13 mouse cellular contexts compared by ENCODE assay signal in genomic region chr5:32437901-32438563, GRCm38 (mm10). TPM values are rescaled to one million over a fixed set of nuclear protein-coding genes. Genes with fewer than 3 reads are reported as not detected.
DNase-seq lines count a peak whose midpoint lies in the region; ATAC-seq lines count a peak whose summit lies in the region.
"Had no signal": no experiment of that assay in that cellular context is flagged by ENCODE, and none has a peak within 500 bp of the region (broad histone marks: within the 10 kb centered on the region; RNA-seq: fewer than 3 reads in every experiment).

No protein-coding gene starts in this region.

- no peaks in the 10 kb centered on the region for H3K4me1 ChIP-seq in heart, embryonic 12.5 days (replicated peaks)
- H3K4me1 ChIP-seq in embryonic facial prominence, embryonic 14.5 days (ENCODE audit: control insufficient read depth, insufficient read depth, low read length) = no peaks in the 10 kb centered on the region
- H3K4me1 ChIP-seq: hindbrain, embryonic 15.5 days had no signal

- DNase-seq in heart, postnatal 4 days = no peak
- peak; percentile 63 for DNase-seq in R1 (ENCODE audit: low read depth, low spot score)
- peak; percentile 63 for DNase-seq in embryonic facial prominence, embryonic 14.5 days (ENCODE audit: low spot score)
- DNase-seq in spleen, postnatal 36 days (ENCODE audit: low spot score in 2 of 2) = no peak
- DNase-seq in T-cell, adult 2 months (ENCODE audit: low spot score) = no peak
- DNase-seq: adrenal gland, adult 8-10 months; embryo, embryonic 11 days had no signal

- H3K4me2 ChIP-seq in heart, embryonic 12.5 days = no peak overlapping the region
- H3K4me2 ChIP-seq in embryonic facial prominence, embryonic 14.5 days (ENCODE audit: low read depth, low read length) = no peak overlapping the region
- H3K4me2 ChIP-seq: hindbrain, embryonic 15.5 days; kidney, embryonic 15.5 days; lung, embryonic 15.5 days had no signal

- no peaks in the 10 kb centered on the region for H3K27me3 ChIP-seq in heart, embryonic 12.5 days (replicated peaks)
- no peaks in the 10 kb centered on the region for H3K27me3 ChIP-seq in embryonic facial prominence, embryonic 14.5 days (replicated peaks; ENCODE audit: control insufficient read depth, insufficient read depth, low read length)
- H3K27me3 ChIP-seq: hindbrain, embryonic 15.5 days; kidney, embryonic 15.5 days; lung, embryonic 15.5 days; Patski had no signal

- no peak overlapping the region for H3K4me3 ChIP-seq in heart, embryonic 12.5 days
- H3K4me3 ChIP-seq in embryonic facial prominence, embryonic 14.5 days (ENCODE audit: low read depth, low read length) = no peak overlapping the region
- H3K4me3 ChIP-seq: hindbrain, embryonic 15.5 days; kidney, embryonic 15.5 days; lung, embryonic 15.5 days had no signal

- H3K36me3 ChIP-seq in heart, embryonic 12.5 days = no peaks in the 10 kb centered on the region
- no peaks in the 10 kb centered on the region for H3K36me3 ChIP-seq in embryonic facial prominence, embryonic 14.5 days (ENCODE audit: control insufficient read depth, insufficient read depth, low read length)
- H3K36me3 ChIP-seq: hindbrain, embryonic 15.5 days; kidney, embryonic 15.5 days; lung, embryonic 15.5 days had no signal

- H3K9me3 ChIP-seq in heart, embryonic 12.5 days (replicated peaks) = no peaks in the 10 kb centered on the region
- no peaks in the 10 kb centered on the region for H3K9me3 ChIP-seq in embryonic facial prominence, embryonic 14.5 days (ENCODE audit: control insufficient read depth, low read length)
- H3K9me3 ChIP-seq: hindbrain, embryonic 15.5 days; kidney, embryonic 15.5 days; lung, embryonic 15.5 days had no signal

- no peak overlapping the region for H3K27ac ChIP-seq in heart, embryonic 12.5 days (ENCODE audit: poor library complexity, severe bottlenecking)
- H3K27ac ChIP-seq in embryonic facial prominence, embryonic 14.5 days (replicated peaks; ENCODE audit: low read depth, low read length) = peak overlapping the region; percentile 13; the same call in 1 of the 2 replicates
- H3K27ac ChIP-seq: hindbrain, embryonic 15.5 days; kidney, embryonic 15.5 days; lung, embryonic 15.5 days had no signal

- no peak for ATAC-seq in heart, embryonic 12.5 days (ENCODE audit: insufficient number of reproducible peaks, low FRiP score)
- ATAC-seq in embryonic facial prominence, embryonic 14.5 days (ENCODE audit: low read depth) = no peak
- 0 out of 2 replicates have a peak, but pooled peaks have one; percentile 34 for ATAC-seq in megakaryocyte, adult 5-6 weeks (ENCODE audit: poor library complexity, severe bottlenecking)
- ATAC-seq: Patski had no signal

- 0 out of 2 replicates have a peak overlapping the region, but pooled peaks have one; percentile 25 for H3K9ac ChIP-seq in heart, embryonic 12.5 days
- no peak overlapping the region for H3K9ac ChIP-seq in embryonic facial prominence, embryonic 14.5 days (ENCODE audit: low read depth, low read length)
- H3K9ac ChIP-seq: hindbrain, embryonic 15.5 days; kidney, embryonic 15.5 days; lung, embryonic 15.5 days had no signal

- 50% methylated on average over 5 of the region's 5 CpGs for WGBS in heart, embryonic 12.5 days
- 38% methylated on average over 5 of the region's 5 CpGs for WGBS in embryonic facial prominence, embryonic 14.5 days

RNA-seq across cellular contexts. Expression of gene Ppp1cb, which starts 20.6 kb away (rescaled TPM):
- polyA plus RNA-seq in heart, embryonic 12.5 days (2016; fragmentation: Nextera tagmentation; extraction: Ambion mirVana) = 283 and 290 TPM in 2 replicates
- 100 to 1,000 TPM; 460 to 475 TPM for total RNA-seq in heart, postnatal 4 days (2021)
- 197 and 221 TPM in 2 replicates for polyA plus RNA-seq in embryonic facial prominence, embryonic 14.5 days (2014; fragmentation: Nextera tagmentation; extraction: Ambion mirVana)
- total RNA-seq in megakaryocyte, adult 5-6 weeks (2015) = 167 and 177 TPM in 2 replicates
- total RNA-seq in megakaryocyte, adult 5-6 weeks (2017) = 205 and 247 TPM in 2 replicates

Comparison
In these comparisons a context has a peak if more than half of its experiments do, and no peak if none do; other contexts are left out.
1. DNase-seq: peak in R1 (single experiment) and embryonic facial prominence, embryonic 14.5 days (single experiment); none in heart, postnatal 4 days (single experiment), spleen, postnatal 36 days (0 of 2) and T-cell, adult 2 months (single experiment).